Mouse (Mus musculus) gonadal fat pad, adult 2 months (tissue): ENCODE data around the gene Rgs6. TPM values are rescaled to one million over a fixed set of nuclear protein-coding genes. Genes with fewer than 3 reads are reported as not detected.

Experiments
- DNase-seq: peaks from one replicate; pipeline ENCODE4 v3.0.0-alpha.2; 2012; ENCODE audit warnings: low read depth
- polyA plus RNA-seq: library from polyadenylated mRNA; depleted of rRNA; stranded (reverse); fragments of >200 nt; gene quantifications from 2 replicates; pipeline ENCODE4 v1.2.3, GENCODE M21; 2012

The Rgs6 gene
- polyA plus RNA-seq, 1 experiment = 1.1 TPM

GRCm38 (mm10) chr12:82855333-82856107 lies 267.4 kb downstream of the Rgs6 start:
- DNase-seq = no peak

DNA sequence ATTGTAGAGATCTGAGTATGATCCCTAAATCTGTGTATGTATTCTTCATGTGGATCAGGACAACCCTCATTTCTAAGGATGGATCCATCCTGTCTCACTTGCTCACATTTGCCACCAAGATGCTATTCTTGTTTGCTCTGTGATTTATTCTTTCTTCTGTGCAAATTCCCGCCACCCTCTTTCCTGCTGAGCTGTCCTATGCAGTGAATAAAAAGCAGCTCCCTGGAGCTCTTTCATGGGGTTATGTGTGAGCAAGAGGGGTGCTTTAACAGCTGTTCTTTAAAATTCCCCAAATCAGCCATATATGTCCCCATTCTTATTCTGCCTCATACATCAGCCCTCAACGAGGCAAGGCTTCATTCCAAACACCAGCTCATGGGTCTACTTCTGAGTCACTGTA lies 277.6 kb downstream of the Rgs6 start:
- DNase-seq = no peak

- no peak for DNase-seq
Measured at GRCm38 (mm10) chr12:82880711-82881110, 292.6 kb downstream of the Rgs6 start.

- no peak for DNase-seq
Measured at GRCm38 (mm10) chr12:82883079-82883478, 295.0 kb downstream of the Rgs6 start.

- DNase-seq = no peak
Measured at GRCm38 (mm10) chr12:82894971-82895838, 307.1 kb downstream of the Rgs6 start.

DNA sequence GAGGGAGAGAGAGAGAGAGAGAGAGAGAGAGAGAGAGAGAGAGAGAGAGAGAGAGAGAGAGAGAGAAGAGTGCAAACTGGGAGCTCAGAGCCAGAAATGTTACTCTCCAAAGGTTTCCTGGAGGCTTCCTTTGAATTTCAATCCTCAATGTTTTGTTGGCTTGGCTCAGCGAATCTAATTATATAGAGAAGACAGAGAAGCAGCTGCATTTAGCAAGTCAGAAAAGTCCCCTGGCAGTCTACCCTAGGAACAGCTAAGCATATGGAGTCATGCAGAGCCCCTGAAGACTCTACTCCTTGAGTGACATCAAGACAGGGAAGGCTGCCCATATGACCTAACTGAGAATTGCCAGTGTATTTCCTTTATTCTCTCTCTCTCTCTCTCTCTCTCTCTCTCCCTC lies 317.7 kb downstream of the Rgs6 start:
- no peak for DNase-seq

- no peak for DNase-seq
Measured at GRCm38 (mm10) chr12:82910846-82911245, 322.8 kb downstream of the Rgs6 start.

DNA sequence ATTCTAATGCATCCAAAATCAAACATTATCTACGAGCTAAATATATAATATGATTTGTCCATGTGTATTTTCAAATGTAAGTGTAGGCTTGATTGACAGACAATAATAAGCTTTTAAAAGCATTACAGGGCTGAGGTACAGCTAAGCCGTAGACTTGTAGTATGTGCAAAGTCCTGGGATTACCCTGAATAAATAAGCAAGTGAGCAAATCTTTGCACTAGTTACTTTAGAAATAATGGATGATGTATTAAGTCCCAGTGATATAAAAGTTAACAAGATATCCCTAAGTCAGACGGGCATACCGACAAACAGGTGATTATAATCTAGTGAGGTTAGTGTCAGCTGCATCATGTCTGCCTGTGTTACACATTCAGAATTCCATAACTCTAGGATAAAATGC lies 326.0 kb downstream of the Rgs6 start:
- no peak for DNase-seq

DNA sequence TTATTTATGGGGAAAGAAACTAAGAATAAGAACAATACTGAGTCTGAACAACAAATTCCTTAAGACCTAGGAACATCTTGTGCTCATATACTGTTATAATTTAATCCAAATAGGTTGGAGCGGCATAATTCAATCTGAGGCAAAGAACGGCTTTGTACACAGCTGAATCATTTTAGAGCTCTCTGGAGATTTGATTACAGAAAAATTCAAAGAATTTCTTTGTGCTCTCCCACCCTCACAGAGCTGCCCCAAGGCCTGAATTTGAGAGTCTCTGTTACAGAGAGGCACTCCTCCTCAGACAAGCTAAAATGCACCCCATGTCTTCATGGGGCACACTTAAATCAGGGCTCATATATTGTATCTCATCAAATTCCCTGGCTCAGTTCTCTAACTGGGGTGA lies 332.1 kb downstream of the Rgs6 start:
- no peak for DNase-seq

- DNase-seq = no peak
Measured at GRCm38 (mm10) chr12:82921287-82922015, 333.4 kb downstream of the Rgs6 start.

- no peak for DNase-seq
Measured at GRCm38 (mm10) chr12:82922856-82923506, 334.9 kb downstream of the Rgs6 start.

DNA sequence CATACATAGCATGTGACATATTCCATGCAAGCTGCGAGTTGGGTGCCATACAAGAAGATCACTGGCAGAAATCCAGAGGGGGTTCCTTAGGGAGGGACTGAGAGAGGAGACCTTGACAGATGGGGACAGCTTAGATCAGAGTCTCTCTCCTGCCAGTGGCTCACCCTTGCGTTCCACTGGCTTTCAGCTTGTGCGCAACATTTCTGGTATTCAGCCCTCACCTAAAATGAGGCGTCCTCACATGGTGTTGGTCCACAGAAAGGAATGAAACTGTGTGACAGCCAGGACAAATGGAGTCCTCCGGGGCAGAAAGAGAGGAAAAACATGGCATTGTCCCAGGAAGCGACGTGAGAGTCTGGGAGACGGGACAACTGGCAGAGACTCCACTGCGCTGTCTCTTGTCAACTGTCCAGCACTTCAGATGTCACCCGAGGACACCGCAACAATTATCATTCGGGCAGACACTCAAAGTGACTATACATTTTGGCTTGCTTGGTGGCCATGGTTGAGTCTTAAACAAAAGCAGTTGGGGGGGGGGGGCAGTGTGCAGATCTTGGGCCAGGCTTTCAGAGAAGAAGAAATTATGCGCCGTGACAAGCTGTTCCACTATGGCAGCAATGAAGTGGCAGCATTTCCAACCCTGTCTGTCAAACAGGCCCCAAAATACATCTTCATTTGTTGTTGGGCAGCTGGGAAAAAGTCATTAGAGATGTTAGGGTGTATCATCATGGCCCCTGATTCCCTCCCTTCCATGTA lies 344.8 kb downstream of the Rgs6 start:
- peak; percentile 22 for DNase-seq

DNA sequence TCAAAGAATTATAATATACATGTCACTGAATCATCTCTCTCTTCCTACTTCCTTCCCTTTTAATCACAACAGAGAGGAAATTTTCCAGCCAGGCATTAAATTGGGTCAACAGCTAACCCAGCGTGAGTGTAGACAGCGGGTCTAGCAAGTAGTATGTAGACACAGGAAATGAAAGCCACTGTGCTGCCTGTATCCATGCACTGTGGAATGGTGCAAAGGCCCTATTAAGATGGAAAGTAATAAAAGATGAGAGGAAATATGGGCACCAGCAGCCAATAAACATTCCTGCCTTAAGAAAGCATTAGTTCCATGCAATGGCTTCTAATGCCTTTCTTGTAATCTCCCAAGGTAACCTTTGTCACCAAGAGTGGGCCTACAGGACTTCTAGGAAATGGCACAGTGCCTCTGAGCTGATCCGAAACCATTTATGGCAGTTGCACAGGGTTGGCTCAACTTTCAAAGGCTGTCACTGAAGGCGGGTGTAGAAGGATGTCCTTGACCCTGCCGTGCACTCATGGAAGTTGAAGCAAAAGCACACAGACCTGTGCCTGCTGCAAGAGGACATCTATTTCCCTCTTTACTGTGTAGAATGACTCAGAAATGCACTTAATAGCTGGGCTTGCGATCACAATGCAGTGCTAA lies 347.1 kb downstream of the Rgs6 start:
- no peak for DNase-seq

- DNase-seq = no peak
Measured at GRCm38 (mm10) chr12:82935767-82936166, 347.7 kb downstream of the Rgs6 start.

DNA sequence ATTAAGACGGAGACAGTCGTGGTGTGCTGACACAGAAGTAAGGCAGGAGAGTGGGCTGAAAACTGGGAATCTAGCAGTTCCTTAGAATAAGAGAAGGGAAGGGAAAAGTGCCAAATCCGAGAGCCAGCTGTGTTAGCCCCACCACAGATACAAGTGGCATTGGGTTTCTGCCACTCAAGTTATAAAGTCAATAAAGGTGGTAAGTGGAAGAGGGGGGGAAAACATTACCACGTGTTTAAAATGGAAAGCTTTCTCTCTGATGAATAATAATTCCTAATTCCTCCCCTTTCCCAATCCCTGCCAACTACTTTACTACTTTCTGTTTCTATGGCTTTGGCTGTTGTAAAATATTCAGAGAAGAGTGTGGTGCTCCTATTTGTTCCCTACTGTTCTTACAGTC lies 352.4 kb downstream of the Rgs6 start:
- DNase-seq = no peak

GRCm38 (mm10) chr12:82946507-82946906 lies 358.4 kb downstream of the Rgs6 start:
- DNase-seq = no peak

GRCm38 (mm10) chr12:82961111-82961510 lies 373.0 kb downstream of the Rgs6 start:
- no peak for DNase-seq

GRCm38 (mm10) chr12:82961852-82962251 lies 373.8 kb downstream of the Rgs6 start:
- DNase-seq = no peak

- no peak for DNase-seq
Measured at GRCm38 (mm10) chr12:82970521-82971105, 382.5 kb downstream of the Rgs6 start.

GRCm38 (mm10) chr12:82971176-82971575 lies 383.1 kb downstream of the Rgs6 start:
- DNase-seq = no peak
